Mouse (Mus musculus): ENCODE results near the gene Skp1a.

DNA sequence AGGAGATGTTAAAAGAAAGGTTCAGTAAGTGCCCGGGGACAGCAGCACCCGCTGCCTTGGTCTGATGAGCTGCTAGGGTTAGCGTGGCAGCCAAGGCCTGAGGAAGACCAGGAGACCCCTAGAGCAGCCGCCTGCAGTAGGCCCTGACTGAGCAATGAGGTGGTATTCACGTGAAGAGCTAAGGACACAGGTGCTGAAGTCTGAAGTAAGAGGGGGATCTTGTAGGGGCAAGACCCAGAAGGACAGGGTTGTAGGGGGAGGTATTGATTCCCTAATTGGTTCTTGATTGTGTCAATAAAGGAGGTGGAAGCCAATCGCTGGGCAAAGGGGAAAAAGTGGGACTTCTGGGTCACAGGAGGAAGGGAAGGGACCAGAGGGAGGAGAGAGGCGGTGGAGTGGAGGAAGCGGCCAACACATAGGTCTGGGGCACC lies 45.2 kb downstream of the Skp1a start:
- TF ChIP-seq HCFC1 (IDR thresholded peaks at IDR 0.05; ENCODE audit: low read depth, low read length) (no peak), USF1 (IDR thresholded peaks at IDR 0.05; ENCODE audit: low read depth, low read length) (no peak), POLR2A (IDR thresholded peaks at IDR 0.05; ENCODE audit: low read depth, low read length) (no peak), ZNF384 (IDR thresholded peaks at IDR 0.05; ENCODE audit: low read depth, low read length) (no peak), CTCF (conservative IDR thresholded peaks at IDR 0.05 in 1 of 2, IDR thresholded peaks at IDR 0.05 in 1 of 2; ENCODE audit: low read depth in 2 of 2, low read length in 2 of 2) (no peak), TBP (conservative IDR thresholded peaks at IDR 0.05; ENCODE audit: low read depth, low read length) (no peak), SMC3 (IDR thresholded peaks at IDR 0.05; ENCODE audit: low read depth, low read length) (no peak), IRF4 (IDR thresholded peaks at IDR 0.05; ENCODE audit: low read depth, low read length) (no peak), SIN3A (IDR thresholded peaks at IDR 0.05; ENCODE audit: low read length) (no peak)
